Mouse (Mus musculus) embryonic fibroblast, embryonic 13.5 days (primary cell): ENCODE measurements at regions not wholly inside any gene's neighbourhood (a gene's known extent, or its start where the extent isn't known, plus 50 kb on each side); places are given as distances from the start of the nearest gene placed in this dataset.

Experiments used
- CTCF ChIP-seq: IDR thresholded peaks from 2 replicates; pipeline ENCODE4 v1.5.1; 2011; ENCODE audit warnings: mild to moderate bottlenecking, control low read depth, low read length, moderate library complexity, borderline replicate concordance; ENCODE audit not compliant: insufficient read depth
- POLR2A ChIP-seq: IDR thresholded peaks from 2 replicates; pipeline ENCODE4 v1.6.1; 2011; ENCODE audit warnings: low read depth, mild to moderate bottlenecking, control low read depth, low read length, moderate library complexity

GRCm38 (mm10) chr8:5523281-5523680 lies 418.1 kb upstream of the Slc10a2 start:
- TF ChIP-seq CTCF (no peak), POLR2A (no peak)
